9 mouse cellular contexts compared by ENCODE assay signal in genomic region chr8:64947698-64948034, GRCm38 (mm10). TPM values are rescaled to one million over a fixed set of nuclear protein-coding genes. Genes with fewer than 3 reads are reported as not detected.
DNase-seq lines count a peak whose midpoint lies in the region; ATAC-seq and TF ChIP-seq lines count a peak whose summit lies in the region.
"Had no signal": no experiment of that assay in that cellular context is flagged by ENCODE, and none has a peak within 500 bp of the region (broad histone marks: within the 10 kb centered on the region; RNA-seq: fewer than 3 reads in every experiment).

No protein-coding gene starts in this region.

- no peak for ATAC-seq in heart, embryonic 12.5 days (ENCODE audit: insufficient number of reproducible peaks, low FRiP score)
- no peak for ATAC-seq in forebrain, embryonic 14.5 days
- no peak for ATAC-seq in liver, embryonic 15.5 days (ENCODE audit: insufficient read depth)

- DNase-seq in heart, postnatal 4 days: no peak
- DNase-seq in forebrain, embryonic 14.5 days (ENCODE audit: low spot score): no peak
- DNase-seq in retina, postnatal 1 day: no peak
- DNase-seq in gastrocnemius, adult 8-10 months (ENCODE audit: low spot score in 2 of 2): no peak
- DNase-seq in right cerebral cortex, adult 2 months (ENCODE audit: low spot score in 2 of 2): no peak

- H3K4me3 ChIP-seq in heart, embryonic 12.5 days: peak overlapping the region; percentile 94
- H3K4me3 ChIP-seq in E14TG2a.4 (replicated peaks; ENCODE audit: low read length): peak overlapping the region; percentile 94
- peak overlapping the region; percentile 81 for H3K4me3 ChIP-seq in forebrain, embryonic 14.5 days (ENCODE audit: low read depth, low read length)
- peak overlapping the region; percentile 75 for H3K4me3 ChIP-seq in liver, embryonic 15.5 days (replicated peaks)

- no peak for TF ChIP-seq CTCF in E14TG2a.4 (conservative IDR thresholded peaks at IDR 0.05; ENCODE audit: low read length)

- H3K36me3 ChIP-seq in heart, embryonic 12.5 days: no peaks in the 10 kb centered on the region
- H3K36me3 ChIP-seq in E14TG2a.4 (ENCODE audit: insufficient read depth, low read length): no peaks in the 10 kb centered on the region
- no peaks in the 10 kb centered on the region for H3K36me3 ChIP-seq in forebrain, embryonic 14.5 days (ENCODE audit: control insufficient read depth, insufficient read depth, low read length)
- H3K36me3 ChIP-seq in liver, embryonic 15.5 days (replicated peaks): no peaks in the 10 kb centered on the region

- no peaks in the 10 kb centered on the region for H3K9me3 ChIP-seq in heart, embryonic 12.5 days (replicated peaks)
- no peaks in the 10 kb centered on the region; the same call in 1 of the 2 replicates for H3K9me3 ChIP-seq in E14TG2a.4 (ENCODE audit: low read length)
- H3K9me3 ChIP-seq in forebrain, embryonic 14.5 days (replicated peaks; ENCODE audit: control insufficient read depth, low read length): no peaks in the 10 kb centered on the region
- no peaks in the 10 kb centered on the region for H3K9me3 ChIP-seq in liver, embryonic 15.5 days (replicated peaks)

- H3K27ac ChIP-seq in heart, embryonic 12.5 days (ENCODE audit: poor library complexity, severe bottlenecking): peak overlapping the region; percentile 89
- peak overlapping the region; percentile 65; the same call in 1 of the 2 replicates for H3K27ac ChIP-seq in forebrain, embryonic 14.5 days (ENCODE audit: low read depth, low read length)
- H3K27ac ChIP-seq in liver, embryonic 15.5 days (replicated peaks): peak overlapping the region; percentile 83

- H3K4me1 ChIP-seq in heart, embryonic 12.5 days (replicated peaks): no peaks in the 10 kb centered on the region
- H3K4me1 ChIP-seq in E14TG2a.4 (replicated peaks; ENCODE audit: low read depth, low read length): peaks cover 45% of the 10 kb centered on the region
- H3K4me1 ChIP-seq in forebrain, embryonic 14.5 days (ENCODE audit: control insufficient read depth, insufficient read depth, low read length): no peaks in the 10 kb centered on the region
- H3K4me1 ChIP-seq in liver, embryonic 15.5 days (replicated peaks): peaks cover 19% of the 10 kb centered on the region

- H3K9ac ChIP-seq in heart, embryonic 12.5 days: peak overlapping the region; percentile 80
- peak overlapping the region; percentile 63 for H3K9ac ChIP-seq in forebrain, embryonic 14.5 days (ENCODE audit: low read length)
- peak overlapping the region; percentile 64 for H3K9ac ChIP-seq in liver, embryonic 15.5 days

- WGBS in heart, embryonic 12.5 days: 9% methylated on average over 10 of the region's 10 CpGs
- WGBS in forebrain, embryonic 14.5 days: 9% methylated on average over 10 of the region's 10 CpGs
- 8% methylated on average over 10 of the region's 10 CpGs for WGBS in liver, embryonic 15.5 days (ENCODE audit: insufficient replicate concordance)

- peaks cover 17% of the 10 kb centered on the region for H3K27me3 ChIP-seq in heart, embryonic 12.5 days (replicated peaks)
- no peaks in the 10 kb centered on the region for H3K27me3 ChIP-seq in E14TG2a.4 (ENCODE audit: insufficient read depth, low read length)
- H3K27me3 ChIP-seq in forebrain, embryonic 14.5 days (replicated peaks; ENCODE audit: control insufficient read depth, insufficient read depth, low read length): no peaks in the 10 kb centered on the region; the same call in 1 of the 2 replicates
- H3K27me3 ChIP-seq in liver, embryonic 15.5 days: peaks cover 10% of the 10 kb centered on the region; the same call in 1 of the 2 replicates

- H3K4me2 ChIP-seq in heart, embryonic 12.5 days: peak overlapping the region; percentile 73
- H3K4me2 ChIP-seq in forebrain, embryonic 14.5 days (ENCODE audit: low read length): peak overlapping the region; percentile 63
- H3K4me2 ChIP-seq in liver, embryonic 15.5 days: peak overlapping the region; percentile 90

RNA-seq across cellular contexts. Expression of gene Tmem192, which starts 0.7 kb away (rescaled TPM):
- 26.4 and 27.0 TPM in 2 replicates for polyA plus RNA-seq in heart, embryonic 12.5 days (2016; fragmentation: Nextera tagmentation; extraction: Ambion mirVana)
- 10 to 100 TPM; 20.5 to 22.6 TPM for total RNA-seq in heart, postnatal 4 days (2021)
- 24.0 and 26.2 TPM in 2 replicates for polyA plus RNA-seq in forebrain, embryonic 14.5 days (2014; fragmentation: Nextera tagmentation; extraction: Ambion mirVana)
- 11.9 and 12.2 TPM in 2 replicates for polyA plus RNA-seq in liver, embryonic 15.5 days (2015; fragmentation: Nextera tagmentation; extraction: Ambion mirVana)
- 10 to 100 TPM; 20.8 to 25.3 (median 22.4) TPM for total RNA-seq in gastrocnemius, adult 8-10 months (2022)

RNA-seq across cellular contexts. Expression of gene Trim75, which starts 40.0 kb away (rescaled TPM):
- polyA plus RNA-seq in heart, embryonic 12.5 days (2016; fragmentation: Nextera tagmentation; extraction: Ambion mirVana): 0.05 TPM in 1 of 2 replicates, not detected in the other
- total RNA-seq in heart, postnatal 4 days (2021): not detected
- 0.09 TPM in 1 of 2 replicates, not detected in the other for polyA plus RNA-seq in forebrain, embryonic 14.5 days (2014; fragmentation: Nextera tagmentation; extraction: Ambion mirVana)
- polyA plus RNA-seq in liver, embryonic 15.5 days (2015; fragmentation: Nextera tagmentation; extraction: Ambion mirVana): not detected in 2 replicates
- not detected for total RNA-seq in gastrocnemius, adult 8-10 months (2022)
- polyA plus RNA-seq: CD4-positive, CD25-positive, alpha-beta regulatory T cell, adult 4 months had no signal
